Mouse (Mus musculus) midbrain, embryonic 11.5 days (tissue): ENCODE data around the gene Zbtb20. TPM values are rescaled to one million over a fixed set of nuclear protein-coding genes. Genes with fewer than 3 reads are reported as not detected.

Experiments
- ATAC-seq: fragments of 200-750 bp; cut with Nextera tagmentation; 2 replicates; pipeline ENCODE4 v1.8.0; 2017; ENCODE audit warnings: moderate TSS enrichment, moderate library complexity; ENCODE audit not compliant: low FRiP score
- DNase-seq: peaks from one replicate; pipeline ENCODE4 v3.0.0; 2015; ENCODE audit warnings: low spot score; ENCODE audit errors: missing footprints
- H3K27ac ChIP-seq: fragments of 300-500 bp; sonication (generic); 2 replicates; pipeline ENCODE4 v1.5.1; 2014; ENCODE audit warnings: low read depth, low read length
- H3K27me3 ChIP-seq: fragments of 300-500 bp; sonication (generic); 2 replicates; pipeline ENCODE4 v1.6.1; 2014; ENCODE audit warnings: mild to moderate bottlenecking, low read length, moderate library complexity, mixed read lengths; ENCODE audit not compliant: control insufficient read depth, insufficient read depth
- H3K36me3 ChIP-seq: fragments of 300-500 bp; sonication (generic); 2 replicates; pipeline ENCODE4 v1.6.1; 2014; ENCODE audit warnings: mild to moderate bottlenecking, low read length, moderate library complexity, mixed read lengths; ENCODE audit not compliant: control insufficient read depth, insufficient read depth
- H3K4me1 ChIP-seq: fragments of 300-500 bp; sonication (generic); 2 replicates; pipeline ENCODE4 v1.6.1; 2014; ENCODE audit warnings: low read length; ENCODE audit not compliant: control insufficient read depth, insufficient read depth
- H3K4me2 ChIP-seq: fragments of 300-500 bp; sonication (generic); 2 replicates; pipeline ENCODE4 v1.6.1; 2014; ENCODE audit warnings: mild to moderate bottlenecking, moderate library complexity
- H3K4me3 ChIP-seq: fragments of 300-500 bp; sonication (generic); 2 replicates; pipeline ENCODE4 v1.5.1; 2014; ENCODE audit warnings: low read depth, low read length
- H3K9ac ChIP-seq: fragments of 300-500 bp; sonication (generic); 2 replicates; pipeline ENCODE4 v1.6.1; 2014; ENCODE audit warnings: low read length
- H3K9me3 ChIP-seq: fragments of 300-500 bp; sonication (generic); 2 replicates; pipeline ENCODE4 v1.6.1; 2016; ENCODE audit warnings: low read length; ENCODE audit not compliant: control insufficient read depth
- WGBS: fragments of 180-500 bp; shearing (Covaris S2); extraction: QIAGEN DNeasy Blood & Tissue Kit; methylation state at CpG from one replicate; pipeline ENCODE4 v1.1.7; 2014; 5-methylcytosine and 5-hydroxymethylcytosine counted together
- polyA plus RNA-seq: library from polyadenylated mRNA; unstranded; fragments of >200 nt; fragmentation: Nextera tagmentation; extraction: Ambion mirVana; gene quantifications from 2 replicates; pipeline ENCODE4 v1.2.1, GENCODE M21; 2014

Zbtb20 gene
- polyA plus RNA-seq, 1 experiment from 2014 or later: 45.6 TPM

GRCm38 (mm10) chr16:43300420-43300819, 424.7 kb downstream of the Zbtb20 start:
- Histone ChIP-seq H3K36me3 (no peaks in the 10 kb centered on the region), H3K4me3 (no peak overlapping the region), H3K4me2 (no peak overlapping the region), H3K9me3 (no peaks in the 10 kb centered on the region), H3K27me3 (no peaks in the 10 kb centered on the region), H3K27ac (no peak overlapping the region), H3K9ac (no peak overlapping the region), H3K4me1 (peaks cover 5% of the 10 kb centered on the region)
- DNase-seq: no peak
- no peak for ATAC-seq
- 86% methylated on average over 3 of the region's 3 CpGs for WGBS

GRCm38 (mm10) chr16:43302171-43302570, 426.5 kb downstream of the Zbtb20 start:
- no peaks in the 10 kb centered on the region for H3K36me3 ChIP-seq
- WGBS: 79% methylated on average over 2 of the region's 2 CpGs
- DNase-seq (no peak), ATAC-seq (no peak)
- H3K4me1 ChIP-seq: peaks cover 5% of the 10 kb centered on the region
- no peaks in the 10 kb centered on the region for H3K27me3 ChIP-seq
- no peak overlapping the region for H3K4me2 ChIP-seq
- H3K9me3 ChIP-seq: no peaks in the 10 kb centered on the region
- no peak overlapping the region for H3K4me3 ChIP-seq
- H3K27ac ChIP-seq: no peak overlapping the region
- no peak overlapping the region for H3K9ac ChIP-seq

- H3K27ac ChIP-seq: no peak overlapping the region
- H3K4me2 ChIP-seq: no peak overlapping the region
- WGBS: 74% methylated on average over 9 of the region's 9 CpGs
- no peaks in the 10 kb centered on the region for H3K9me3 ChIP-seq
- peaks cover 6% of the 10 kb centered on the region for H3K4me1 ChIP-seq
- ATAC-seq (no peak), DNase-seq (no peak)
- no peaks in the 10 kb centered on the region for H3K36me3 ChIP-seq
- H3K4me3 ChIP-seq: no peak overlapping the region
- no peaks in the 10 kb centered on the region for H3K27me3 ChIP-seq
- no peak overlapping the region for H3K9ac ChIP-seq
Observed at GRCm38 (mm10) chr16:43303245-43304197, 427.8 kb downstream of the Zbtb20 start.

GRCm38 (mm10) chr16:43309968-43310431, 434.3 kb downstream of the Zbtb20 start:
- DNase-seq: peak; percentile 92
- H3K27me3 ChIP-seq: no peaks in the 10 kb centered on the region
- peak; percentile 95 for ATAC-seq
- no peak overlapping the region for H3K4me3 ChIP-seq
- H3K9me3 ChIP-seq: no peaks in the 10 kb centered on the region
- no peaks in the 10 kb centered on the region for H3K36me3 ChIP-seq
- peaks cover 20% of the 10 kb centered on the region for H3K4me1 ChIP-seq
- no peak overlapping the region for H3K9ac ChIP-seq
- no peak overlapping the region for H3K4me2 ChIP-seq
- 14% methylated on average over 4 of the region's 4 CpGs for WGBS
- H3K27ac ChIP-seq: peak overlapping the region; percentile 56

- H3K9me3 ChIP-seq: no peaks in the 10 kb centered on the region
Observed at GRCm38 (mm10) chr16:43324009-43324408, 448.3 kb downstream of the Zbtb20 start.

GRCm38 (mm10) chr16:43328221-43328620, 452.5 kb downstream of the Zbtb20 start:
- no peaks in the 10 kb centered on the region for H3K9me3 ChIP-seq
- WGBS: 88% methylated on average over 1 of the region's 1 CpGs
- no peak overlapping the region for H3K27ac ChIP-seq
- H3K4me2 ChIP-seq: no peak overlapping the region
- no peaks in the 10 kb centered on the region for H3K27me3 ChIP-seq
- no peaks in the 10 kb centered on the region for H3K36me3 ChIP-seq
- no peak for ATAC-seq
- H3K9ac ChIP-seq: no peak overlapping the region
- H3K4me1 ChIP-seq: no peaks in the 10 kb centered on the region
- DNase-seq: no peak
- no peak overlapping the region for H3K4me3 ChIP-seq

More at GRCm38 (mm10) chr16:43324009-43324408, 448.3 kb downstream of the Zbtb20 start:
- Histone ChIP-seq H3K4me2 (no peak overlapping the region), H3K4me3 (no peak overlapping the region), H3K27ac (no peak overlapping the region), H3K9ac (no peak overlapping the region), H3K4me1 (no peaks in the 10 kb centered on the region), H3K27me3 (no peaks in the 10 kb centered on the region), H3K36me3 (no peaks in the 10 kb centered on the region)
- DNase-seq (no peak), ATAC-seq (no peak)
- 92% methylated on average over 3 of the region's 3 CpGs for WGBS

- no peak for ATAC-seq
- no peaks in the 10 kb centered on the region for H3K4me1 ChIP-seq
Observed at GRCm38 (mm10) chr16:43330206-43330605, 454.5 kb downstream of the Zbtb20 start.

GRCm38 (mm10) chr16:43331440-43331839, 455.8 kb downstream of the Zbtb20 start:
- H3K4me2 ChIP-seq: no peak overlapping the region
- H3K4me3 ChIP-seq: no peak overlapping the region
- H3K27me3 ChIP-seq: no peaks in the 10 kb centered on the region
- no peak for ATAC-seq
- no peaks in the 10 kb centered on the region for H3K36me3 ChIP-seq
- DNase-seq: no peak
- WGBS: 78% methylated on average over 3 of the region's 3 CpGs
- no peaks in the 10 kb centered on the region for H3K4me1 ChIP-seq
- no peak overlapping the region for H3K9ac ChIP-seq
- H3K27ac ChIP-seq: no peak overlapping the region
- H3K9me3 ChIP-seq: no peaks in the 10 kb centered on the region

More at GRCm38 (mm10) chr16:43330206-43330605, 454.5 kb downstream of the Zbtb20 start:
- H3K27ac ChIP-seq: no peak overlapping the region
- H3K36me3 ChIP-seq: no peaks in the 10 kb centered on the region
- no peaks in the 10 kb centered on the region for H3K9me3 ChIP-seq
- DNase-seq: no peak
- 91% methylated on average over 3 of the region's 3 CpGs for WGBS
- H3K27me3 ChIP-seq: no peaks in the 10 kb centered on the region
- H3K4me3 ChIP-seq: no peak overlapping the region
- no peak overlapping the region for H3K4me2 ChIP-seq
- H3K9ac ChIP-seq: no peak overlapping the region

GRCm38 (mm10) chr16:43332734-43333133, 457.1 kb downstream of the Zbtb20 start:
- Histone ChIP-seq H3K9me3 (no peaks in the 10 kb centered on the region), H3K27ac (no peak overlapping the region), H3K36me3 (no peaks in the 10 kb centered on the region), H3K4me2 (no peak overlapping the region), H3K4me3 (no peak overlapping the region), H3K27me3 (no peaks in the 10 kb centered on the region), H3K9ac (no peak overlapping the region), H3K4me1 (no peaks in the 10 kb centered on the region)
- ATAC-seq: no peak
- DNase-seq: no peak
- 60% methylated on average over 2 of the region's 2 CpGs for WGBS
